Mouse (Mus musculus) right cerebral cortex, postnatal 14 days (tissue): ENCODE results near the gene Ccl4.

Experiments used
- DNase-seq: peaks from one replicate; pipeline ENCODE4 v3.0.0; 2022

Ccl4 gene

DNA sequence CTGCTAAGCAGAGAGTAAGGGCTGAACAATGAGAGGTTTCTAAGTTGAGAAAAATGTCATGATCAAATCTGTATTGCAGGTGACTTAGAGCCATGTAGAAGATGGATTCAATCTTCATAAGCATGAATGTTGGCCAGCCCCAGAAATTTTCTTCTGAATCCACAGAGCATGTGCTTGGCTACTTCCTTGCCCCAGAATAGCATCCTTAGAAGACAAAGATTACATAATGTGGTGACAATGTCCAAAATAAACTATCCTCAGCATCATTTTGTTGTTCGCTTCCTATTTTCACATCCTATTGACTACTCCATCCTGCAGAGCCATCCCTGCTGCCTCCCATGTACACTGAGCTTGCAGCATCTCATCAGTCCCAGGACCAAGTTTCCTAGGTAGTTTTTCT lies 13.3 kb downstream of the Ccl4 start:
- DNase-seq, result no peak

DNA sequence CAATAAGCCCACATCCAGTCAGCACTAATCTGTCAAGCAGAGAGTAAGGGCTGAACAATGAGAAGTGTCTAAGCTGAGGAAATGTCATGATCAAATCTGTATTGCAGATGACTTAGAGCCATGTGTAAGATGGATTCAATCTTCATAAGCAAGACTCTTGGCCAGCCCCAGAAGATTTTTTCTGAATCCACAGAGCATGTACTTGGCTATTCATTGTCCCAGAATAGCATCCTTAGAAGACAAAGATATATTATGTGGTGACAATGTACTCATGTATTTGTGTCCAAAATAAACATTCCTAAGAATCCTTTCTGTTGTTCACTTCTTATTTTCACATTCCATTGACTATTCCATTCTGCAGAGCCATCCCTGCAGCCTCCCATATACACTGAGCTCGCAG lies 27.5 kb downstream of the Ccl4 start:
- no peak for DNase-seq

DNA sequence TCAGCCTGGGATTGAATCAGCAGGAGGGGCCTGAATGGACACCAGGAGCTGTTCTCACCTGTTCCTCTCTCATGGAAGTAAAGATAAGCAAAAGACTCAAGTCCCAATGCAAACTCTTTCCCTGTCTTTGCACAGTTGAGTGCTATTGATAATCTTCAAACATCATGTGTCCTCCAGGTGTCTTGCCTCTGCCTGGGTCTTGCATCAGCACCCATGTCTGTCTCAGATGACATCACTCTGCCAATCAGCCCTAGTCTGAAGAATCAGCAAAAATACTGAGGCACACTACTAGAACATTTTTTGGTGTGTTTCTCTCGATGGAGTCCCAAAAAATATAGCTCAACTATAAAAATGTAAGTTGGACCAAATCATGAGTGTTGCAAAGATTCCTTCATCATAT lies 29.6 kb downstream of the Ccl4 start:
- no peak for DNase-seq

DNA sequence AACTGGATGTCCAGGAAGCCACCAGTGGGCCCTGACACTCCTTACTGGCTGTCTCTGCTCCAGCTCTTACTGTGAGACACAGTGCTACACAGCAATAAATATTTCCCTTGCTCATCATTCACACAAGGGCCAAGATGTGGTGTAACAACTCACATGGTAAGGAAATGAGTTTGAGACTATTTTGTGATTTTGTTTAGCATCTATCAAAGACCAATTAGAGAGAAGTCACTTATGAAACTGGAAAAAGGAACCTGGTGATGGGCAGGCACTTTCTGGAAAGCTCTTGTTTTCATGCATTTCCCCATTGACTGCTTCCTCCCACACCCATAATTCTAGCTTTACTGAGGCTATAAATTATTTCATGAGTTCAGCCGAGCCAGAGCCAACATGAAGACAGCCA lies 41.3 kb downstream of the Ccl4 start, which contains the start of gene Wfdc17:
Wfdc17 (plus strand) TSS at position 287 of the 400 bp plus-strand sequence.
- no peak for DNase-seq

DNA sequence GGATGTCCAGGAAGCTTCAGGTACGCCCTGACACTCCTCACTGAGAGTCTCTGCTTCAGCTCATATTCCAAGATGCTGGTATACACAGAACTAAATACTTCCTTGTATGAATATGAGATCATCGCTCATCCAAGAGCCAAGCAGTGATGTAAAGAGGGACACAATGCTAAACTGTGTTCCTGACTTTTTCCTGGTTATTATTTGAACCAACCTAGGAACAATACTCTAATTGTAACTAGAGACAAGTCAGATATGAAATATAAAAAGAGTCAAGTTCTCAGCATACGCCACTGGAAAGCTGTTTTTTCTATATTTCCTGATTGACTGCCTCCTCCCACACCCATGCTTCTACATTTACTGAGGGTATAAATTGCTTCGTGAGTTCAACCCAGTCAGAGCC lies 46.3 kb downstream of the Ccl4 start, which contains the start of gene Wfdc18:
Wfdc18 (plus strand) TSS at position 301 of the 400 bp plus-strand sequence.
- no peak for DNase-seq

DNA sequence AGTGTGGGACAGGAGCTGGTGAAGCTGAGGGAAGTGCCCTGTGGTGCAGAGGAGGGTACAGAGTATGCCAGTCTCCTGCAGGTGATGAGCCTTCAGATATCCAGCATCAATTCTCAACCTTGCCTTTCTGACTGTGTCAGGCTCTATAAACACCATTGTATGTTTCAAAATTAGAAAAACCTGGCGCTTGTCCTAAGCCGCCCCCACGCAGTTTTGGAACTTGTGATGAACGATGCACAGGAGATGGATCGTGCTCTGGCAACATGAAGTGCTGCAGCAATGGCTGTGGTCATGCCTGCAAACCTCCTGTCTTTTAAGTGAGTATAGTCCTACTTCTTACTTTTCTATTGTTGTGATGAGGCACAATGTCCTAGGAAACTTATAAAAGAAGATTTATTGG lies 47.3 kb downstream of the Ccl4 start:
- DNase-seq, result peak; percentile 8

DNA sequence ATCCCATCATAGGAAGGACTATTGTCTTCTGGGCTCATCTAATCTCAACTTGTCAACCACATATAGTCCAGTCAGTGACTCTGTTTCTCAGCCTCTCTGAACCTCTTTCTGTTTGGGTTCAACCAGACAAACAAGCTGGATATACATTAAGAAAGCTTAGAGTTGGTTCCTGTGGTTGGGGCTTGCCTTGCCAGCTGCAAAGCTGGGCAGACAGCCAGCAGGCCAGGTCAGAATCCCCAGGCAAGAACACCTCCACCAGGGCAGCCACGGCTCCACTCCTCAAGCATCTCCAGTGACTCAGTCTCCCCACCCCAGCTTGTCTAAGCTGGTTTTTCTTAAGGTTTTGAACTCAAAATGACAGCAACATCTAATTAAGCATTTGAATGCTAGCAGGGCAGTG lies 50.3 kb downstream of the Ccl4 start:
- no peak for DNase-seq

DNA sequence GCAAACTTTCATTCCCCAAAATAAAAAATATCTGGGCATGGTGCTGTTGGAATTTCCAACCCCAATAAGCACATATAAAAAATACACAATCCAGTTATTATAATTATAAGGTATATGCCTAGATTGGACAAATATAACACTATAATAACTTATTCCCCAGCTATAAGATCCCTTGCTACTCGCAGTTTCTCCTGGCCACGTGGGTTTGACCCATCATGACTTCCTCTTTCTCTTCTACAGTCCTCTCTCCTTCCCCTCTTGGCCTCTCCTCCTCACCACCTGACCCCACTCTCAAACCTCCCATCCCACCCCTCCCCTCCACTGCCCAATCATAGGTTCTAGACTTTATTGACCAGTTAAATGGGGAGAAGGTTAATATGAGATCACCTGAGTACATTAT lies 51.5 kb downstream of the Ccl4 start:
- DNase-seq, result no peak
